Mouse (Mus musculus) left cerebral cortex, adult 6 months (tissue): Measurements from ENCODE around the gene Chrdl1. TPM values are rescaled to one million over a fixed set of nuclear protein-coding genes. Genes with fewer than 3 reads are reported as not detected.

Source experiments
- long read RNA-seq, 2 experiments: library from polyadenylated mRNA; unstranded; transcript quantifications; one replicate each; pipeline ENCODE4 v2.0.0; 2019 to 2020
- polyA plus RNA-seq: library from polyadenylated mRNA; unstranded; fragments of <200 nt; fragmentation: Nextera tagmentation; gene quantifications from 2 replicates; pipeline ENCODE4 v1.2.3, GENCODE M21; 2021

Gene Chrdl1
- polyA plus RNA-seq: 20.9 and 21.0 TPM in 2 replicates
- long read RNA-seq, experiment 1, full-length matches to known transcripts: 14 of 23 reads
- long read RNA-seq, experiment 1, partial matches to known transcripts: 3 of 23 reads
- long read RNA-seq, experiment 1, other reads (novel, unspliced or antisense): 6 of 23 reads
- long read RNA-seq, experiment 2, full-length matches to known transcripts: 4 of 14 reads
- long read RNA-seq, experiment 2, partial matches to known transcripts: 3 of 14 reads
- long read RNA-seq, experiment 2, other reads (novel, unspliced or antisense): 7 of 14 reads

GRCm38 (mm10) chrX:143393791-143394369, at the start of gene Chrdl1:
Gene Chrdl1, minus strand, starts transcription at chrX:143394262.

Other genes with a start within 250 kb of the Chrdl1 start
- 33.7 and 38.7 TPM in 2 replicates for gene Pak3, start 124.3 kb upstream of the Chrdl1 start, polyA plus RNA-seq